Mouse (Mus musculus): ENCODE results near the gene Mecom. TPM values are rescaled to one million over a fixed set of nuclear protein-coding genes. Genes with fewer than 3 reads are reported as not detected.

Gene Mecom
- polyA plus RNA-seq, 1 experiment from 2014 or later, result 57.4 TPM

DNA sequence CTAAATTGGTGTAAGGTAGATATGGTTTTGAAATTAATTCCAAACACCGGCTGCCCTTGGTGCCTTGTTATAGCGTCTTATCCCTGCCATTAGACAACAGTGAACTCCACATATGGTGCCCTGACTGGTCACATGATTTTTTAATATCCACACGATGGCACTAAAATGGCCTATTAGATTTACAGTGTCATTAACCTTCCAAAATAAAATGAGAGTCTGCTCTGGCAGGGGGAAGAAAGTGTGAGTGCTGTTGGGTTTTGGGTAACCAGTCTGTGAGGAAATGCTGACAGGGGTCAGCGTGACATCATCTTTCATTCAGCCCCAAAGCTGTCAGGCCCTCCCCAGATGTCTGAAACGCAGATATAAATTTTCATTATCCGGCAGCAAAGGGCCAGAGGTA lies 461.7 kb downstream of the Mecom start:
- H3K4me3 ChIP-seq (replicated peaks; ENCODE audit: low read length), result no peak overlapping the region
- no peak overlapping the region for H3K9ac ChIP-seq (ENCODE audit: low read length)
- no peak overlapping the region for H3K4me2 ChIP-seq (ENCODE audit: low read depth, low read length)
- H3K4me1 ChIP-seq (ENCODE audit: control insufficient read depth, insufficient read depth, low read length), result peaks cover 2% of the 10 kb centered on the region; the same call in 1 of the 2 replicates
- H3K9me3 ChIP-seq (replicated peaks; ENCODE audit: control insufficient read depth, low read length), result no peaks in the 10 kb centered on the region
- 68% methylated on average over 6 of the region's 6 CpGs for WGBS
- ATAC-seq (ENCODE audit: insufficient read depth, low FRiP score), result no peak
- H3K27me3 ChIP-seq (ENCODE audit: control insufficient read depth, insufficient read depth, low read length), result no peaks in the 10 kb centered on the region
- no peak overlapping the region for H3K27ac ChIP-seq (ENCODE audit: low read length)
- no peaks in the 10 kb centered on the region for H3K36me3 ChIP-seq (ENCODE audit: control insufficient read depth, insufficient read depth, low read length)

DNA sequence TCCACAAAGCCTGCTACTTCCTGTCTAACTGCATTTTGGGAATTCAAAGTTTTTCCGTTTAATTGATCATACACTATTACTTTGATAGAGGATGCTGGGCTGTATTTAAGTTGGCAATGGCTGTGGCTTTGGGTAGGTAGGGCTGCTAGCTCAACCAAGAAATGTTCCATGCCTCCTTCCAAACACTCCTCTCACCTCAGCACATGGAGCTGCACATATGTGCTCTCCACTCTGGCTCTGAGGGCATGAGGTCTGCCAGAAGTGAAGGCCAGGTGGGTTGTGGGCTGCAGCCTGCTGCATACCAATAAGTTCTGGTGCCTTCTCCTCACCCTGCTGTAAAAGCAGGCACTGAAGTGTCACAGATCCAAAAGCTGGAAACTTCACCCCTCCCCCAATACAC lies 464.0 kb downstream of the Mecom start:
- ATAC-seq (ENCODE audit: insufficient read depth, low FRiP score), result no peak
- H3K9me3 ChIP-seq (replicated peaks; ENCODE audit: control insufficient read depth, low read length), result no peaks in the 10 kb centered on the region
- no peak overlapping the region for H3K4me2 ChIP-seq (ENCODE audit: low read depth, low read length)
- no peak overlapping the region for H3K27ac ChIP-seq (ENCODE audit: low read length)
- H3K4me3 ChIP-seq (replicated peaks; ENCODE audit: low read length), result no peak overlapping the region
- 67% methylated on average over 1 of the region's 1 CpGs for WGBS
- H3K4me1 ChIP-seq (ENCODE audit: control insufficient read depth, insufficient read depth, low read length), result peaks cover 6% of the 10 kb centered on the region; the same call in 1 of the 2 replicates
- no peak overlapping the region for H3K9ac ChIP-seq (ENCODE audit: low read length)
- H3K27me3 ChIP-seq (ENCODE audit: control insufficient read depth, insufficient read depth, low read length), result no peaks in the 10 kb centered on the region
- no peaks in the 10 kb centered on the region for H3K36me3 ChIP-seq (ENCODE audit: control insufficient read depth, insufficient read depth, low read length)

DNA sequence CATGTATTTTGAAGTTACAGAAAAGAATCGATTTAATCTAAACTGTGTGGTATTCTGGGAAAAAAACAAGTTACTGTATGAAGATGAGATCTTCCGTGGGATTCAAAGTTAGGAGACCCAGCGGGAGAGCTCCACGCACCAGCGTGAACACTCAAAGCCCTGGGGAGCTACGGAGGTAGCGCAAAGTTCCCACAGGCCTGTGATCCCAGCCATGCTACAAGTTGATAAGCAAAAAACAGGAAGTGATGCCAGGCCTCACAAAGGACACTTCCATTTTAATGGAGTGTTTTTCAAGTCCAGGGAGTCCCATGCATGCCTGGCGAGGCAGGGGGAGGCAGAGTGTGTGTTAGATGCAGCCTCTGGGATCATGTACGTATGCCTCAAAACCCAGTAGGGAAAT lies 464.5 kb downstream of the Mecom start:
- no peak overlapping the region for H3K4me3 ChIP-seq (replicated peaks; ENCODE audit: low read length)
- no peaks in the 10 kb centered on the region for H3K9me3 ChIP-seq (replicated peaks; ENCODE audit: control insufficient read depth, low read length)
- no peak overlapping the region for H3K9ac ChIP-seq (ENCODE audit: low read length)
- no peak overlapping the region for H3K4me2 ChIP-seq (ENCODE audit: low read depth, low read length)
- H3K27me3 ChIP-seq (ENCODE audit: control insufficient read depth, insufficient read depth, low read length), result no peaks in the 10 kb centered on the region
- H3K27ac ChIP-seq (ENCODE audit: low read length), result no peak overlapping the region
- H3K36me3 ChIP-seq (ENCODE audit: control insufficient read depth, insufficient read depth, low read length), result no peaks in the 10 kb centered on the region
- H3K4me1 ChIP-seq (ENCODE audit: control insufficient read depth, insufficient read depth, low read length), result peaks cover 6% of the 10 kb centered on the region; the same call in 1 of the 2 replicates
- ATAC-seq (ENCODE audit: insufficient read depth, low FRiP score), result no peak
- 83% methylated on average over 9 of the region's 9 CpGs for WGBS

DNA sequence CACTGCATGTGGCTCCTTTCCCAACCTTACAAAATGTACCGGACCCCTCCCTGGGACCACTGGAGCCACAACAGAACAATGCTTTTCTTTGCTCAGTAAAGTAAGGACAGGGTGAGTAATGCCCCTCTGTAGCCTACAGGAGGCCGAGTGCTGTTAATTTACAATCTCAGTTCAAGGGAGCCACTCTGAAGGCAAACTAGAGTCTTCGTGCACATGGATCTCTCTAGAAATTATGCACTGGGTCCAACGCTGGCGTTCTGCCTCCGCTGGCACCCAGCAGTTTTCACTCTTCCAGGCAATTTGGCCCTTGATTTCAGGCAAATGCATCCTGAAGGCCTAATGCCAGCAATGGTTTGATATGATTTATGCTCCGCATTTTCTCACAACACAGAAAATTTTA lies 467.0 kb downstream of the Mecom start:
- peaks cover 6% of the 10 kb centered on the region; the same call in 1 of the 2 replicates for H3K4me1 ChIP-seq (ENCODE audit: control insufficient read depth, insufficient read depth, low read length)
- WGBS, result 64% methylated on average over 7 of the region's 7 CpGs
- no peak overlapping the region for H3K4me2 ChIP-seq (ENCODE audit: low read depth, low read length)
- H3K27ac ChIP-seq (ENCODE audit: low read length), result peak overlapping the region; percentile 15; the same call in 1 of the 2 replicates
- H3K9me3 ChIP-seq (replicated peaks; ENCODE audit: control insufficient read depth, low read length), result no peaks in the 10 kb centered on the region
- no peaks in the 10 kb centered on the region for H3K36me3 ChIP-seq (ENCODE audit: control insufficient read depth, insufficient read depth, low read length)
- no peaks in the 10 kb centered on the region for H3K27me3 ChIP-seq (ENCODE audit: control insufficient read depth, insufficient read depth, low read length)
- no peak overlapping the region for H3K4me3 ChIP-seq (replicated peaks; ENCODE audit: low read length)
- ATAC-seq (ENCODE audit: insufficient read depth, low FRiP score), result no peak; the same call in 1 of the 2 replicates
- no peak overlapping the region for H3K9ac ChIP-seq (ENCODE audit: low read length)

DNA sequence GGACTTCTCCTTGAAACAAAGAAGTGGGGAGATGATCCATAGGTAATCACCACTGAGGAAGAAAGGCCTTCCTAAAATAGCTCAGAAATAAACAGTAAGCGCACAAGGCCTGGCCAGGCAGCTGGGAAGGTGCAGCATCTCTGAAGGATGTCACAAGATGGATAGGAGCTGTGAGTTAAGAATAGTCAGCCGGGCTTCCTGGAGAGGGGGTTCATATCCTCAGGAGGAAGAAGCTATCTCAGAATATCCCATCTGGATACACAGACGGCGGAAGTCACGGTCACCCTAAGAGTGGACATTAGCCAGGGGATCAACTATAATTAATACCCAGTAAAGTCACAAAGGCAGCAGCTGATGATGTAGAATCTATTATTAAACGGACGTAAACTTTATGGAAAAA lies 471.3 kb downstream of the Mecom start:
- H3K4me2 ChIP-seq (ENCODE audit: low read depth, low read length), result no peak overlapping the region
- no peak overlapping the region for H3K27ac ChIP-seq (ENCODE audit: low read length)
- H3K9me3 ChIP-seq (replicated peaks; ENCODE audit: control insufficient read depth, low read length), result no peaks in the 10 kb centered on the region
- H3K27me3 ChIP-seq (ENCODE audit: control insufficient read depth, insufficient read depth, low read length), result no peaks in the 10 kb centered on the region
- ATAC-seq (ENCODE audit: insufficient read depth, low FRiP score), result no peak
- H3K4me3 ChIP-seq (replicated peaks; ENCODE audit: low read length), result no peak overlapping the region
- WGBS, result 74% methylated on average over 7 of the region's 7 CpGs
- peaks cover 4% of the 10 kb centered on the region; the same call in 1 of the 2 replicates for H3K4me1 ChIP-seq (ENCODE audit: control insufficient read depth, insufficient read depth, low read length)
- H3K9ac ChIP-seq (ENCODE audit: low read length), result no peak overlapping the region
- H3K36me3 ChIP-seq (ENCODE audit: control insufficient read depth, insufficient read depth, low read length), result no peaks in the 10 kb centered on the region

DNA sequence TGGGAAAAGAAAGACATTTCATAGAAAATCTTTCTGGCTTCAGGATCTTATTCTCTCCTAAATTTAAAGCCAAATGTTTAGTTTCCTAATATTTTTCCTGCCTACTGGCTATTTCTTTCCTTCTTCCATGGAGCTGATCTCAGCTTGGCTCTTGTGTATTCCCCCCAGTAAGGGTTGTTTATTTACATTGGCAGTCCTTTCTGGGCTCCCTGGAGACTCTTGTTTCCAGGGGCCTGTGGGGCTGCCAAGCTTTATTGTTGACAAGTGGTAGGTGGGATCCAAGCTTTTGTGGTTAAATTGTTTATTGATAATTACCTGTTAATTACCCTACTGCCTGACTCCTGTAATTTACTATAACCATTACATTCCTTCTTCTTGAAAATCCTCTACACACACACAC lies 476.5 kb downstream of the Mecom start:
- ATAC-seq (ENCODE audit: insufficient read depth, low FRiP score), result no peak

DNA sequence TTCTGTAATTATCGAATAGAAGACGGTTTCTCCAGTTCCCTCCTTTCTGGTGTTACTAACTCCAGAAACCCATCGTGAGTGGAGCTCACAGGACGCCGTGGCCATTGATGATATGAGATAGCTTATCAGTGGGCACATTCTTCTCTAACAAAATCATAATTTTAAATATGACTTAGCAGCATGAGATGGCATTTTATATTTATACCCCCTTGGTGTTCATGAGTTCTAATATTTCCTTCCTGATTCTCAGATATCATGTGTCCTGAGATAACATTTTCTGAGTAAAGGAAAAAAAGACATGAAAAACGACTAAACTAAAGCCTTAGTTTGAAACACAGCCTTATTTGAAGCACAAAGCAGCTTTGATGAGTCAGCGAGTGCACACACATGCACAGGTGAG lies 481.3 kb downstream of the Mecom start:
- ATAC-seq (ENCODE audit: insufficient read depth, low FRiP score), result no peak
- 54% methylated on average over 7 of the region's 7 CpGs for WGBS
- no peak overlapping the region for H3K4me3 ChIP-seq (replicated peaks; ENCODE audit: low read length)

More for the DNA sequence above, 476.5 kb downstream of the Mecom start:
- Histone ChIP-seq H3K4me2 (ENCODE audit: low read depth, low read length) (no peak overlapping the region), H3K4me1 (ENCODE audit: control insufficient read depth, insufficient read depth, low read length) (no peaks in the 10 kb centered on the region), H3K9me3 (replicated peaks; ENCODE audit: control insufficient read depth, low read length) (no peaks in the 10 kb centered on the region), H3K27ac (ENCODE audit: low read length) (no peak overlapping the region), H3K36me3 (ENCODE audit: control insufficient read depth, insufficient read depth, low read length) (no peaks in the 10 kb centered on the region), H3K9ac (ENCODE audit: low read length) (no peak overlapping the region), H3K27me3 (ENCODE audit: control insufficient read depth, insufficient read depth, low read length) (no peaks in the 10 kb centered on the region), H3K4me3 (replicated peaks; ENCODE audit: low read length) (no peak overlapping the region)

DNA sequence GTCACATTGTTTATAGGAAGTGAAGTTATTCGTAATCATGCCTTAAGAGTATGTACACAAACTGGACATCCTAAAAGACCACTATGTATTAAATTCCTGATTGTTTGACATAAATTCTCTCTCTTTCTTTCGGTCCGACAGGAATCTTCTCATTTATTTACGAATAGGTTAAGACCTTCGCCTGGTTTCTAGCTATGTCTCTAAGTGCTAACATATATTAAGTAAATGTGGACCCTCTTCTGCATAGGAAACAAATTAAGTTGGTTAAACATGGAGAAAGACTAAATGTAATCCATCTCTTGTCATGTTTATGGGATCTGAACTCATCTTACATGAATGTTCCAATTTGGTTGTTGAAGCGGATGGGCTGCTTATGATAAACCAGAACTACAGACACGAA lies 487.8 kb downstream of the Mecom start:
- Histone ChIP-seq H3K4me1 (ENCODE audit: control insufficient read depth, insufficient read depth, low read length) (no peaks in the 10 kb centered on the region), H3K9ac (ENCODE audit: low read length) (no peak overlapping the region), H3K27me3 (ENCODE audit: control insufficient read depth, insufficient read depth, low read length) (no peaks in the 10 kb centered on the region), H3K4me2 (ENCODE audit: low read depth, low read length) (no peak overlapping the region), H3K27ac (ENCODE audit: low read length) (no peak overlapping the region), H3K4me3 (replicated peaks; ENCODE audit: low read length) (no peak overlapping the region), H3K9me3 (replicated peaks; ENCODE audit: control insufficient read depth, low read length) (no peaks in the 10 kb centered on the region), H3K36me3 (ENCODE audit: control insufficient read depth, insufficient read depth, low read length) (no peaks in the 10 kb centered on the region)
- peak; percentile 71; the same call in 1 of the 2 replicates for ATAC-seq (ENCODE audit: insufficient read depth, low FRiP score)
- WGBS, result 43% methylated on average over 7 of the region's 7 CpGs

More for the DNA sequence above, 481.3 kb downstream of the Mecom start:
- H3K9ac ChIP-seq (ENCODE audit: low read length), result no peak overlapping the region
- H3K4me1 ChIP-seq (ENCODE audit: control insufficient read depth, insufficient read depth, low read length), result no peaks in the 10 kb centered on the region
- H3K4me2 ChIP-seq (ENCODE audit: low read depth, low read length), result no peak overlapping the region
- no peaks in the 10 kb centered on the region for H3K9me3 ChIP-seq (replicated peaks; ENCODE audit: control insufficient read depth, low read length)
- no peak overlapping the region for H3K27ac ChIP-seq (ENCODE audit: low read length)
- H3K27me3 ChIP-seq (ENCODE audit: control insufficient read depth, insufficient read depth, low read length), result no peaks in the 10 kb centered on the region
- H3K36me3 ChIP-seq (ENCODE audit: control insufficient read depth, insufficient read depth, low read length), result no peaks in the 10 kb centered on the region

DNA sequence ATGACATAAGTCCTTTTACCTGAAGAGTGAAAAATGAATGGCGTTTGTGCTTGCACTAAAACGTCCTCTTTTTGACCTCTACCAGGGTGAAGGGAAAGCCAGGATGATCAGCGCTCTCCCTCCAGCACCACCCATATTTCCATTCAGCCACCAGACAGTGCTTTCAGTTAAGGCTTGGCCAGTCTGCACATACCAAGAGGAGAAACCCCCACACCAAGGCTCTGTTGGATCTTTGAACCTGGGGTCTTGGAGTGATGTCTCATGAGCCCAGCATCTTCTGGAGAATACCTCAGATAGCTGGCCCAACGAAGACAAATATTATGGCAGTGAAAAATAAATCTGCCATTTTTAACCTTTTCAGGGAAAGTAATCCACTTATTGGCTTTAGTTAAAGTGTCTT lies 488.2 kb downstream of the Mecom start:
- WGBS, result 37% methylated on average over 4 of the region's 4 CpGs

DNA sequence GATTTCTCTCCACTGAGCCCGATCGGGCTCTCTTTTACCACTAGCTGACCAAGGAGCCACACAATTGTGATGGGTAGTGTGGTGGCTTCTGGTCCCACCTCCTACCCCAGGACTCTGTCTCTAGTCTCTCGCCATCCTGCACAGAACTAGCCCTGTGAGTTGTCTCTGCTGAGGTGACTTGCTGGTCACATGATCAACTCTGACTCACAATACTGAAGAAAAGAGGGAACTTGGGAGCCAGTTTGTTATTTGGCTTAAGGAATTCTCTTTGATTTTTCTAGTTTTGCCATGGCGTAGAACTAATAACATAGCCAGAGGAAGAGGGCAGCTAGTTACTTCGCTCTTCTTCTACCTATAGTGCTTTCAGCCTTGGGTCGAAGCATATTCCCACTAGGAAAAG lies 496.5 kb downstream of the Mecom start:
- Histone ChIP-seq H3K36me3 (ENCODE audit: control insufficient read depth, insufficient read depth, low read length) (no peaks in the 10 kb centered on the region), H3K27me3 (ENCODE audit: control insufficient read depth, insufficient read depth, low read length) (no peaks in the 10 kb centered on the region), H3K27ac (ENCODE audit: low read length) (no peak overlapping the region), H3K9ac (ENCODE audit: low read length) (no peak overlapping the region), H3K4me2 (ENCODE audit: low read depth, low read length) (no peak overlapping the region), H3K9me3 (replicated peaks; ENCODE audit: control insufficient read depth, low read length) (no peaks in the 10 kb centered on the region), H3K4me1 (ENCODE audit: control insufficient read depth, insufficient read depth, low read length) (peaks cover 5% of the 10 kb centered on the region; the same call in 1 of the 2 replicates), H3K4me3 (replicated peaks; ENCODE audit: low read length) (no peak overlapping the region)
- no peak for ATAC-seq (ENCODE audit: insufficient read depth, low FRiP score)
- 79% methylated on average over 6 of the region's 6 CpGs for WGBS

More for the DNA sequence above, 488.2 kb downstream of the Mecom start:
- Histone ChIP-seq H3K4me3 (replicated peaks; ENCODE audit: low read length) (no peak overlapping the region), H3K9me3 (replicated peaks; ENCODE audit: control insufficient read depth, low read length) (no peaks in the 10 kb centered on the region), H3K4me1 (ENCODE audit: control insufficient read depth, insufficient read depth, low read length) (no peaks in the 10 kb centered on the region), H3K9ac (ENCODE audit: low read length) (no peak overlapping the region), H3K27me3 (ENCODE audit: control insufficient read depth, insufficient read depth, low read length) (no peaks in the 10 kb centered on the region), H3K4me2 (ENCODE audit: low read depth, low read length) (no peak overlapping the region), H3K36me3 (ENCODE audit: control insufficient read depth, insufficient read depth, low read length) (no peaks in the 10 kb centered on the region), H3K27ac (ENCODE audit: low read length) (no peak overlapping the region)
- peak; percentile 71 for ATAC-seq (ENCODE audit: insufficient read depth, low FRiP score)

Measured in stomach, embryonic 16.5 days (tissue).